Mouse (Mus musculus) cerebellum, adult 2 months (tissue): Measurements from ENCODE around the gene Gm49721. TPM values are rescaled to one million over a fixed set of nuclear protein-coding genes. Genes with fewer than 3 reads are reported as not detected.
"Not testable (repeated sequence)": the region's sequence is repeated elsewhere in the genome, so short reads cannot be mapped to it uniquely, and the experiment has no call there.

Experiments
- DNase-seq, 2 experiments: peaks; one replicate each; pipeline ENCODE4 v3.0.0; 2021
- H3K27ac ChIP-seq: fragments of 200-500 bp; 2 replicates; pipeline ENCODE4 v1.5.1; 2012; ENCODE audit warnings: low read length, control low read depth, inconsistent platforms; ENCODE audit not compliant: insufficient read depth
- H3K27me3 ChIP-seq: fragments of 200-500 bp; 2 replicates; pipeline ENCODE4 v1.6.1; 2012; ENCODE audit warnings: inconsistent platforms, mild to moderate bottlenecking, low read length, moderate library complexity; ENCODE audit not compliant: control insufficient read depth, insufficient read depth
- H3K4me1 ChIP-seq: fragments of 200-500 bp; 2 replicates; pipeline ENCODE4 v1.6.1; 2011; ENCODE audit warnings: low read length; ENCODE audit not compliant: control insufficient read depth, insufficient read depth
- H3K4me3 ChIP-seq: fragments of 200-500 bp; replicated peaks from 2 replicates; pipeline ENCODE3; 2011; ENCODE audit warnings: mild to moderate bottlenecking, low read depth, low read length, control low read depth; ENCODE audit not compliant: insufficient read depth
- WGBS: fragments of 180-500 bp; shearing (Covaris S2); methylation state at CpG from one replicate; pipeline ENCODE4 v1.1.7; 2018; 5-methylcytosine and 5-hydroxymethylcytosine counted together
- polyA plus RNA-seq: library from polyadenylated mRNA; depleted of rRNA; stranded (reverse); fragments of >200 nt; gene quantifications from 2 replicates; pipeline ENCODE4 v1.2.3, GENCODE M21; 2012

Gene Gm49721
- polyA plus RNA-seq, 1 experiment: 1.5 TPM

- H3K4me1 ChIP-seq, H3K4me3 ChIP-seq, DNase-seq, H3K27me3 ChIP-seq, H3K27ac ChIP-seq: not testable (repeated sequence)
- WGBS: 11% methylated on average over 2 of the region's 7 CpGs
Measured at GRCm38 (mm10) chr17:6997778-6998490, 19.2 kb downstream of the Gm49721 start.

GRCm38 (mm10) chr17:7001790-7002585 is 23.3 kb downstream of the Gm49721 start:
- DNase-seq, H3K4me1 ChIP-seq, H3K4me3 ChIP-seq, H3K27ac ChIP-seq, H3K27me3 ChIP-seq: not testable (repeated sequence)
- WGBS: 49% methylated on average over 9 of the region's 12 CpGs

- not testable (repeated sequence) for H3K27me3 ChIP-seq, H3K27ac ChIP-seq, DNase-seq, H3K4me1 ChIP-seq, H3K4me3 ChIP-seq
- WGBS: no CpG with 5 or more reads among the region's 3 CpGs
Measured at GRCm38 (mm10) chr17:7003392-7003791, 24.7 kb downstream of the Gm49721 start.

- H3K27ac ChIP-seq, DNase-seq, H3K4me1 ChIP-seq, H3K4me3 ChIP-seq, H3K27me3 ChIP-seq: not testable (repeated sequence)
- 97% methylated on average over 3 of the region's 4 CpGs for WGBS
Measured at GRCm38 (mm10) chr17:7005646-7006045, 26.9 kb downstream of the Gm49721 start.

GRCm38 (mm10) chr17:7008885-7009284 is 30.2 kb downstream of the Gm49721 start:
- H3K4me1 ChIP-seq, H3K27me3 ChIP-seq, H3K4me3 ChIP-seq: not testable (repeated sequence)

GRCm38 (mm10) chr17:7009440-7009839 is 30.7 kb downstream of the Gm49721 start:
- no CpG with 5 or more reads among the region's 7 CpGs for WGBS

More at GRCm38 (mm10) chr17:7008885-7009284, 30.2 kb downstream of the Gm49721 start:
- DNase-seq, H3K27ac ChIP-seq: not testable (repeated sequence)

GRCm38 (mm10) chr17:7009901-7010300 is 31.2 kb downstream of the Gm49721 start:
- 59% methylated on average over 4 of the region's 9 CpGs for WGBS
- not testable (repeated sequence) for H3K27me3 ChIP-seq, DNase-seq, H3K4me1 ChIP-seq, H3K27ac ChIP-seq, H3K4me3 ChIP-seq

More at GRCm38 (mm10) chr17:7009440-7009839, 30.7 kb downstream of the Gm49721 start:
- not testable (repeated sequence) for H3K4me3 ChIP-seq, H3K4me1 ChIP-seq, DNase-seq, H3K27me3 ChIP-seq, H3K27ac ChIP-seq

GRCm38 (mm10) chr17:7014190-7014589 is 35.5 kb downstream of the Gm49721 start:
- H3K27ac ChIP-seq: not testable (repeated sequence)

GRCm38 (mm10) chr17:7025257-7025656 is 46.6 kb downstream of the Gm49721 start, which contains the start of gene Gm1604a:
Gm1604a (plus strand) TSS chr17:7025568.
- peak; percentile 5 to 19 for DNase-seq
- WGBS: 7% methylated on average over 7 of the region's 14 CpGs
- not testable (repeated sequence) for H3K27ac ChIP-seq, H3K4me3 ChIP-seq, H3K4me1 ChIP-seq, H3K27me3 ChIP-seq

More at GRCm38 (mm10) chr17:7014190-7014589, 35.5 kb downstream of the Gm49721 start:
- not testable (repeated sequence) for H3K27me3 ChIP-seq, H3K4me1 ChIP-seq, H3K4me3 ChIP-seq, DNase-seq
- no CpG with 5 or more reads among the region's 1 CpGs for WGBS

- H3K27me3 ChIP-seq, H3K27ac ChIP-seq, H3K4me1 ChIP-seq, H3K4me3 ChIP-seq, DNase-seq: not testable (repeated sequence)
- 0% methylated on average over 3 of the region's 14 CpGs for WGBS
Measured at GRCm38 (mm10) chr17:7025764-7026346, 47.2 kb downstream of the Gm49721 start.

GRCm38 (mm10) chr17:7030204-7030603 is 51.5 kb downstream of the Gm49721 start:
- H3K4me3 ChIP-seq, H3K4me1 ChIP-seq, H3K27ac ChIP-seq, DNase-seq, H3K27me3 ChIP-seq: not testable (repeated sequence)
- WGBS: 54% methylated on average over 7 of the region's 7 CpGs

GRCm38 (mm10) chr17:7030622-7031174 is 52.0 kb downstream of the Gm49721 start:
- WGBS: 34% methylated on average over 3 of the region's 6 CpGs
- not testable (repeated sequence) for H3K4me1 ChIP-seq

More at GRCm38 (mm10) chr17:7030622-7031174, 52.0 kb downstream of the Gm49721 start:
- not testable (repeated sequence) for H3K27ac ChIP-seq, H3K4me3 ChIP-seq, H3K27me3 ChIP-seq, DNase-seq
